Mouse (Mus musculus): ENCODE measurements around the gene Top3a. TPM values are rescaled to one million over a fixed set of nuclear protein-coding genes. Genes with fewer than 3 reads are reported as not detected.

Gene Top3a
- polyA plus RNA-seq, 1 experiment from 2014 or later: 25.9 TPM

DNA sequence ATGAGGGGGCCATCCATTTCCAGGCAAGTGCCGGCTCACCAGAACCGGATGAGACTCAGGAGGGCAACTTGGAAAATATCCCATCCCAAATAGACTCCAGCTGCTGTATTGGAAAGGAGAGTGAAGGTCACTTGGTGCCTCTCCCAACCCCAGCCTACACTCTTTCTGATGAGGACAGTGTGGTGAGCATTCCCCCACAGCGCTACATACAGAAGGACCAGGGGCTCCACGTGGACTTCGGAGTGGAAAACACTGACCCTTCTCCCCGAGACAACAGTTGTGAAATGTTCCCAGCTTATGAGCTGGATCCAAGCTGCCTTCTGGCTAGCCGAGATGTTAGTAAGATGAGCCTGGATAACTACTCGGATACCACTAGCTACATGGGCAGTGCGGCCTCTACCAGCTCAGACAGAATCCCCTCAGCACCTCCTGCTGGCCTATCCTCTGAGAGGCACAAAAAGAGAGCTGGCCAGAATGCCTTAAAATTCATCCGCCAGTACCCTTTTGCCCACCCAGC is 2.6 kb upstream of the Top3a start:
- DNase-seq (ENCODE audit: low spot score) (no peak), ATAC-seq (replicated peaks; ENCODE audit: low FRiP score) (no peak)
- no peaks in the 10 kb centered on the region for H3K9me3 ChIP-seq (ENCODE audit: control insufficient read depth, low read length)
- H3K36me3 ChIP-seq (ENCODE audit: control insufficient read depth, insufficient read depth, low read length): peaks cover 2% of the 10 kb centered on the region; the same call in 1 of the 2 replicates
- H3K27ac ChIP-seq (ENCODE audit: low read depth, low read length): no peak overlapping the region
- H3K4me2 ChIP-seq (ENCODE audit: low read depth, low read length, severe bottlenecking): peak overlapping the region; percentile 1; the same call in 1 of the 2 replicates
- H3K4me1 ChIP-seq (replicated peaks; ENCODE audit: control insufficient read depth, insufficient read depth, low read length): peaks cover 22% of the 10 kb centered on the region
- H3K9ac ChIP-seq (ENCODE audit: low read length): no peak overlapping the region
- H3K4me3 ChIP-seq (ENCODE audit: low read depth, low read length): no peak overlapping the region
- no peaks in the 10 kb centered on the region for H3K27me3 ChIP-seq (ENCODE audit: control insufficient read depth, insufficient read depth, low read length)
- WGBS: 91% methylated on average over 10 of the region's 10 CpGs

DNA sequence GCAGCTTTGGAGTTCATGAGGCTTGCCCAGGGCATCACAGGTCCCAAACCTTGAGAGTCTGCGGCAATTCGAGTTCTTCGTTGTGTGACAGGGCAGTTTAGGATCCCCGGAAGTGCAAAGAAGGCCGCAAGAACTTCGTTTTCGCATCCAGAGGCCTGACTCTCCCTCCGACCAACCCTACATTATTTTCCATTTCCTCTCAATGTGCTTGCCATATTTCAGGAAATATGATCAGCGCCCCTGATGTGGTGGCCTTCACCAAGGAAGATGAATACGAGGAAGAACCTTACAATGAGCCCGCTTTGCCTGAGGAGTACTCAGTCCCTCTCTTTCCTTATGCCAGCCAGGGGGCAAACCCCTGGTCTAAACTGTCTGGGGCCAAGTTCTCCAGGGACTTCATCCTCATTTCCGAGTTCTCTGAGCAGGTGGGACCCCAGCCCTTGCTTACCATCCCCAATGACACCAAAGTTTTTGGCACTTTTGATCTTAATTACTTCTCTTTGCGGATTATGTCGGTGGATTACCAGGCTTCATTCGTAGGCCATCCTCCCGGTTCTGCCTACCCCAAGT is 721 bp upstream of the Top3a start:
- DNase-seq (ENCODE audit: low spot score): no peak
- 28% methylated on average over 16 of the region's 16 CpGs for WGBS
- ATAC-seq (replicated peaks; ENCODE audit: low FRiP score): no peak
- Histone ChIP-seq H3K4me3 (ENCODE audit: low read depth, low read length) (peak overlapping the region; percentile 87), H3K9me3 (ENCODE audit: control insufficient read depth, low read length) (no peaks in the 10 kb centered on the region), H3K4me1 (replicated peaks; ENCODE audit: control insufficient read depth, insufficient read depth, low read length) (peaks cover 22% of the 10 kb centered on the region), H3K4me2 (ENCODE audit: low read depth, low read length, severe bottlenecking) (peak overlapping the region; percentile 60), H3K27me3 (ENCODE audit: control insufficient read depth, insufficient read depth, low read length) (no peaks in the 10 kb centered on the region), H3K27ac (ENCODE audit: low read depth, low read length) (peak overlapping the region; percentile 57; the same call in 1 of the 2 replicates), H3K9ac (ENCODE audit: low read length) (peak overlapping the region; percentile 79), H3K36me3 (ENCODE audit: control insufficient read depth, insufficient read depth, low read length) (no peaks in the 10 kb centered on the region)

DNA sequence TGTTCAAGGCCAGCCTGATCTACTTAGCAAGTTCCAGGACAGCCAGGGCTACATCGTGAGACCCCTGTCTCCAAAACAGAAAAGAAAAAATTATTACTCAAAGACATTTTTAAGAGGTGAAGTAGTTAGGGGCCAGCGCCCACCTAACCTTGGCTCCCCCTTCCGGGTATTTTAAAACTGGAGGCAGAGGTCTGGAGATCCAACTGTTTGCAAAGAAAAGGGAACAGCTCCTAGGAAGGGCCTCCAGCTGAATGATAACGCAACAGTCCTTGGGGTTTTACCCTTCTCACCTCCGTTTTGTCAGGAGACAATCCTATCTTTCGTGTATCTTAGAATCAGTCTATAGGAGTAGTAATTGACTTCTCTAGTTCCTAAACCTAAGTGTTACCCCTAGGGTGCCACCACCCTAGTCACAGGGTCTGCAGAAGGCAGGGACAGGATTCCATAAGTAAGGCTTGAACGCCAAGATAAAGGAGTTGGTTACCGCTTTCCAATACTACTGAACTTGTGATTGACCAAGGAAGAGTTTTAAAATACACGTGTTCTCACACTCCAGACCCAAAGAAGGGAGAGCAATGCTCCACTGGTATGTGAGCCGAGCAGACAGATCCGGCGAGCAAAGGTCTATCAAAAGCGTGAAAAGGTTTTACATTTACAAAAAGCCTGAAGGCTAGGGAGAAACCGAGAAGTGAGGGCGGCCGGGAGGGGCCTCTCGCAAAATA is 897 bp downstream of the Top3a start:
- Histone ChIP-seq H3K27ac (ENCODE audit: low read depth, low read length) (no peak overlapping the region), H3K4me2 (ENCODE audit: low read depth, low read length, severe bottlenecking) (peak overlapping the region; percentile 60), H3K4me3 (ENCODE audit: low read depth, low read length) (peak overlapping the region; percentile 87), H3K27me3 (ENCODE audit: control insufficient read depth, insufficient read depth, low read length) (no peaks in the 10 kb centered on the region), H3K9ac (ENCODE audit: low read length) (peak overlapping the region; percentile 79), H3K4me1 (replicated peaks; ENCODE audit: control insufficient read depth, insufficient read depth, low read length) (peaks cover 20% of the 10 kb centered on the region), H3K36me3 (ENCODE audit: control insufficient read depth, insufficient read depth, low read length) (no peaks in the 10 kb centered on the region), H3K9me3 (ENCODE audit: control insufficient read depth, low read length) (no peaks in the 10 kb centered on the region)
- DNase-seq (ENCODE audit: low spot score) (no peak), ATAC-seq (replicated peaks; ENCODE audit: low FRiP score) (no peak)
- WGBS: 4% methylated on average over 17 of the region's 17 CpGs

DNA sequence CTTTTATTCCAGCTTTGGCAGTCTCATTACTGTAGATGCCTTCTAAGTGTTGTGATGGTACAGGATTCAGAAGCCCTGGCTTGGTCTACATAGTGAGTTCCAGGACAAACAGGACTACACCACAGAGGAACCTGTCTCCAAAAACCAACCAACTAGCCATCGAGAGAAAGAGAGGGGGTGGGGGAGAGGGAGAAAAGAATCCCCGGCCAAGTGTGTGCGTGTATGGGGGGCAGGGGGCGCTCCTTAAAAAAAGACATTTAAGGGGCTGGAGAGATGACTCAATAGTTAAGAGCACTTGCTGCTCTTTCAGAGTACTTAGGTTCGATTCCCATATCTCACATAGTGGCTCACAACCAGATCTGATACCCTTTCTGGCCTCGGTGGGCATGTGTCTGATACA is 1.6 kb downstream of the Top3a start:
- Histone ChIP-seq H3K36me3 (ENCODE audit: control insufficient read depth, insufficient read depth, low read length) (no peaks in the 10 kb centered on the region), H3K9ac (ENCODE audit: low read length) (peak overlapping the region; percentile 79; the same call in 1 of the 2 replicates), H3K27me3 (ENCODE audit: control insufficient read depth, insufficient read depth, low read length) (no peaks in the 10 kb centered on the region), H3K4me2 (ENCODE audit: low read depth, low read length, severe bottlenecking) (peak overlapping the region; percentile 60; the same call in 1 of the 2 replicates), H3K27ac (ENCODE audit: low read depth, low read length) (no peak overlapping the region), H3K4me1 (replicated peaks; ENCODE audit: control insufficient read depth, insufficient read depth, low read length) (peaks cover 20% of the 10 kb centered on the region), H3K4me3 (ENCODE audit: low read depth, low read length) (peak overlapping the region; percentile 87), H3K9me3 (ENCODE audit: control insufficient read depth, low read length) (no peaks in the 10 kb centered on the region)
- 64% methylated on average over 6 of the region's 6 CpGs for WGBS
- DNase-seq (ENCODE audit: low spot score) (no peak), ATAC-seq (replicated peaks; ENCODE audit: low FRiP score) (no peak)

DNA sequence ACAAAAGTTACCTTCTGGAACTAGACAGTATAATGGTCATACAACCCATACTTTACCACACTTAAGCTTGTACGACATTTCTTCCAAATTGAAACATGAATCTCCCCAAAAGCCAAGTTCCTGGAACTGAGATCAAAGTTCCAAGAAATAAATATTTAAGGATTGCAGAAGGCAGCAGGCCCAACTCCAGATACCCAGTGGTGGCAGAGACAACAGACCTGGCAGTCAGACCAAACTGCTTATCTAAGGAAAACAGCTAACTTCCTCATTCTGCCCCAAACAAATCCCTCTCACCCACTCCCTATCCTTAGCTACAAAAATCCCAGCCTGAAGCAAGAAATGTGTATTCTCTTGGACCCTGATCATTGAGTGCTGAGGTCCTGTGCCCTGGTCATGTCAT is 2.3 kb downstream of the Top3a start:
- Histone ChIP-seq H3K36me3 (ENCODE audit: control insufficient read depth, insufficient read depth, low read length) (no peaks in the 10 kb centered on the region), H3K4me2 (ENCODE audit: low read depth, low read length, severe bottlenecking) (no peak overlapping the region), H3K4me1 (replicated peaks; ENCODE audit: control insufficient read depth, insufficient read depth, low read length) (peaks cover 17% of the 10 kb centered on the region), H3K9ac (ENCODE audit: low read length) (no peak overlapping the region), H3K27ac (ENCODE audit: low read depth, low read length) (no peak overlapping the region), H3K9me3 (ENCODE audit: control insufficient read depth, low read length) (no peaks in the 10 kb centered on the region), H3K27me3 (ENCODE audit: control insufficient read depth, insufficient read depth, low read length) (no peaks in the 10 kb centered on the region), H3K4me3 (ENCODE audit: low read depth, low read length) (no peak overlapping the region)
- DNase-seq (ENCODE audit: low spot score): no peak
- 98% methylated on average over 1 of the region's 1 CpGs for WGBS
- ATAC-seq (replicated peaks; ENCODE audit: low FRiP score): no peak

DNA sequence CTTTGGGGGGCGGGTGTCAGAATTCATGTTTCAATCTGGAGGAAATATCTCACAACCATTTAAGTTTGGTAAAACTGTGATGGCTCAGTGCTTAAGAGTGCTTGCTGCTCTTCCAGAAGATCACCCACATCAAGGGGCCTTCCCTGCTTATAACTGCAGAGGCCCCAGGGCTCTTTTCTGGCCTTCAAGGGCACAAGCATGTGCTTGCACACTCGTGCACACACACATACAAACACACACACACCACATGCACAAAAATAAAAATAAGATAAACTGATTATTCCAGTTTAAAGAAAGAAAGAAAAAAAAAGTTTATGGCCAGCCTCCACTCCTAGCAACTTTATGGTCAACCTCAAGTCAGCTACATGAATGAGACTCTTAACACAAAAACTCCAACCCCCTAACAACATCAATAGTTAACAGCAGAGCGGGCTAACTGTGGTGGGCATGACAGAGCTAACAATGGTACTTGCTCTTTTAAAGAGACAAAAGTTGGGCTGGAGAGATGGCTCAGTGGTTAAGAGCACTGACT is 2.9 kb downstream of the Top3a start:
- H3K27ac ChIP-seq (ENCODE audit: low read depth, low read length): no peak overlapping the region
- DNase-seq (ENCODE audit: low spot score): no peak
- no peaks in the 10 kb centered on the region for H3K27me3 ChIP-seq (ENCODE audit: control insufficient read depth, insufficient read depth, low read length)
- H3K4me1 ChIP-seq (replicated peaks; ENCODE audit: control insufficient read depth, insufficient read depth, low read length): peaks cover 14% of the 10 kb centered on the region
- H3K9ac ChIP-seq (ENCODE audit: low read length): no peak overlapping the region
- no peak overlapping the region for H3K4me3 ChIP-seq (ENCODE audit: low read depth, low read length)
- WGBS: 85% methylated on average over 3 of the region's 3 CpGs
- H3K9me3 ChIP-seq (ENCODE audit: control insufficient read depth, low read length): no peaks in the 10 kb centered on the region
- H3K36me3 ChIP-seq (ENCODE audit: control insufficient read depth, insufficient read depth, low read length): no peaks in the 10 kb centered on the region
- no peak for ATAC-seq (replicated peaks; ENCODE audit: low FRiP score)
- no peak overlapping the region for H3K4me2 ChIP-seq (ENCODE audit: low read depth, low read length, severe bottlenecking)

DNA sequence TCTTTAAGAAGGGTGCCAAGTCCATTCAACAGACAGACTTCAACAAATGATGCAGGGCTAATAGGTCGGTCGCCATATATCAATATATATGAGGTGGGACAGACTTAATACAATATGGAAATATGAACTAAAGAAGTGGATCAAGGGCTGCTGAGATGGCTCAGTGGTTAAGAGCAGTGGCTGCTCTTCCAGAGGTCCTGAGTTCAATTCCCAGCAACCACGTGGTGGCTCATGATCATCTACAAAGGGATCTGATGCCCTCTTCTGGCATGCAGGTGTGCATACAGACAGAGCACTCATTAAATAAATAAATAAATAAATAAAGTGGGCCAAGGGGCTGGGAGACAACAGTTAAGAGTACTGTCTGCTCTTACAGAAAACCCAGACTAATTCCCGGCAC is 5.0 kb downstream of the Top3a start:
- Histone ChIP-seq H3K27me3 (ENCODE audit: control insufficient read depth, insufficient read depth, low read length) (no peaks in the 10 kb centered on the region), H3K9me3 (ENCODE audit: control insufficient read depth, low read length) (no peaks in the 10 kb centered on the region), H3K4me2 (ENCODE audit: low read depth, low read length, severe bottlenecking) (no peak overlapping the region), H3K36me3 (ENCODE audit: control insufficient read depth, insufficient read depth, low read length) (no peaks in the 10 kb centered on the region), H3K9ac (ENCODE audit: low read length) (no peak overlapping the region), H3K4me1 (replicated peaks; ENCODE audit: control insufficient read depth, insufficient read depth, low read length) (peaks cover 7% of the 10 kb centered on the region), H3K27ac (ENCODE audit: low read depth, low read length) (no peak overlapping the region), H3K4me3 (ENCODE audit: low read depth, low read length) (no peak overlapping the region)
- DNase-seq (ENCODE audit: low spot score) (no peak), ATAC-seq (replicated peaks; ENCODE audit: low FRiP score) (no peak)
- WGBS: 81% methylated on average over 4 of the region's 4 CpGs

DNA sequence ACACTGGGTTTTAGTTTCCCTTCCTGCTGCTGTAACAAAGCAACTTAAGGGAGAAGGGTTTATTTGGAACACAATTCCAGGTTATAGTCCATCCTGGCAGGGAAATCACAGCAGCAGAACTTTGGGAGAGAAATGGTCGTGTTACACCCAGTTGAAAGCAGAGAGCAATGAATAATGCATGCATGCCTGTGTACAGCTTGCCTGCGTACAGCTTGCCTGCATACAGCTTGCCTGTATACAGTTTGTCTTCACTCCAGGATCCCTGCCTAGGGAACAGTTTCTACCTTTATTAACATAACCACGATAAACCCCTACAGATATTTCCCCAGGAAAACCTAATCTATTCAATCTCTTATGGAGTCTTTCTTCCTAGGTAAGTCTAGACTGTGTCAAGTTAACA is 6.4 kb downstream of the Top3a start:
- no peak overlapping the region for H3K4me3 ChIP-seq (ENCODE audit: low read depth, low read length)
- H3K4me1 ChIP-seq (replicated peaks; ENCODE audit: control insufficient read depth, insufficient read depth, low read length): peaks cover 5% of the 10 kb centered on the region
- no peak overlapping the region for H3K4me2 ChIP-seq (ENCODE audit: low read depth, low read length, severe bottlenecking)
- H3K27ac ChIP-seq (ENCODE audit: low read depth, low read length): no peak overlapping the region
- H3K36me3 ChIP-seq (ENCODE audit: control insufficient read depth, insufficient read depth, low read length): no peaks in the 10 kb centered on the region
- no peak overlapping the region for H3K9ac ChIP-seq (ENCODE audit: low read length)
- no peak for ATAC-seq (replicated peaks; ENCODE audit: low FRiP score)
- WGBS: 86% methylated on average over 3 of the region's 3 CpGs
- no peak for DNase-seq (ENCODE audit: low spot score)
- no peaks in the 10 kb centered on the region for H3K27me3 ChIP-seq (ENCODE audit: control insufficient read depth, insufficient read depth, low read length)
- H3K9me3 ChIP-seq (ENCODE audit: control insufficient read depth, low read length): no peaks in the 10 kb centered on the region
